Mouse (Mus musculus) cerebellum, adult 2 months (tissue): Measurements from ENCODE around the gene Gm6020.
A peak's percentile ranks its signal among the peaks of the same experiment; 100 is the strongest.

Experiments used
- CTCF ChIP-seq: fragments of 200-500 bp; IDR thresholded peaks from 2 replicates; pipeline ENCODE4 v1.5.1; 2011; ENCODE audit warnings: low read depth, mild to moderate bottlenecking, control low read depth, low read length, moderate library complexity, borderline replicate concordance; ENCODE audit not compliant: insufficient read depth
- POLR2A ChIP-seq: fragments of 200-500 bp; IDR thresholded peaks from 2 replicates; pipeline ENCODE4 v1.6.1; 2011; ENCODE audit warnings: low read length, control low read depth, borderline replicate concordance; ENCODE audit not compliant: insufficient read depth

- TF ChIP-seq CTCF (no peak), POLR2A (0 out of 2 replicates have a peak, but pooled peaks have one; percentile 29)
These were observed 43.5 kb downstream of the Gm6020 start for GRCm38 (mm10) chr19:61226928-61227854.
